Mouse (Mus musculus) Patski (cell line): Measurements from ENCODE around the gene Tmem159. TPM values are rescaled to one million over a fixed set of nuclear protein-coding genes. Genes with fewer than 3 reads are reported as not detected.
A peak's percentile ranks its signal among the peaks of the same experiment; 100 is the strongest.

Source experiments
- ATAC-seq: fragments of 100-300 bp; one replicate; pipeline ENCODE4 v1.8.0; 2021
- CTCF ChIA-PET: fragments of 350-600 bp; sonication (Branson Sonifier 250); formaldehyde crosslinking; loops from one replicate; lab custom pipeline; 2022; ENCODE audit warnings: inconsistent platforms; lab: Charles Lee
- POLR2A ChIA-PET: fragments of 350-600 bp; sonication (Branson Sonifier 250); formaldehyde crosslinking; loops from one replicate; lab custom pipeline; 2022; ENCODE audit warnings: antibody characterized with exemption, inconsistent platforms; lab: Charles Lee
- DNase-seq: peaks from one replicate; pipeline ENCODE4 v3.0.0-alpha.2; 2011; ENCODE audit warnings: low read depth, low spot score
- H3K27me3 ChIP-seq: fragments of 371-371 bp; one replicate; pipeline ENCODE4 v1.5.1; 2021
- CTCF ChIP-seq: fragments of 100-300 bp; IDR thresholded peaks from one replicate; pipeline ENCODE4 v1.5.1; 2021
- in situ Hi-C: fragments of 300-500 bp; cut with MboI; formaldehyde crosslinking; loops from 3 replicates; pipeline ENCODE4 v1.11.1; 2018; ENCODE audit warnings: low pct_unique_long_range_greater_than_20kb, mixed read lengths
- polyA plus RNA-seq: library from polyadenylated mRNA; unstranded; gene quantifications from one replicate; pipeline ENCODE4 v1.2.3, GENCODE M21; 2021

The Tmem159 gene
- 14.3 TPM for polyA plus RNA-seq

- ATAC-seq = peak; percentile 88
- ChIA-PET POLR2A (no interaction called here), CTCF (no interaction called here)
- H3K27me3 ChIP-seq = no peaks in the 10 kb centered on the region
- in situ Hi-C loops = no loop called here
- no peak for TF ChIP-seq CTCF
- no peak for DNase-seq
Measured at GRCm38 (mm10) chr7:120102164-120102972, at the start of gene Tmem159. Tmem159 (plus strand) TSS chr7:120102353.

- CTCF ChIA-PET = no interaction called here
- in situ Hi-C loops = no loop called here
- DNase-seq = no peak
Measured at GRCm38 (mm10) chr7:120054016-120054415, 48.1 kb upstream of the Tmem159 start.

GRCm38 (mm10) chr7:120055479-120055878 lies 46.7 kb upstream of the Tmem159 start:
- TF ChIP-seq CTCF = no peak
- ATAC-seq (no peak), DNase-seq (no peak)
- peaks cover 6% of the 10 kb centered on the region for H3K27me3 ChIP-seq
- in situ Hi-C loops = no loop called here
- ChIA-PET POLR2A (interaction anchor here (0.6 kb wide), 1 partner anchor 120 kb away, joined by 3 read pairs; no protein-coding TSS in a partner anchor), CTCF (no interaction called here)

More at GRCm38 (mm10) chr7:120054016-120054415, 48.1 kb upstream of the Tmem159 start:
- POLR2A ChIA-PET = no interaction called here
- peaks cover 6% of the 10 kb centered on the region for H3K27me3 ChIP-seq
- ATAC-seq = no peak
- TF ChIP-seq CTCF = no peak

- ATAC-seq (no peak), DNase-seq (no peak)
- ChIA-PET CTCF (no interaction called here), POLR2A (interaction anchor here (0.5 to 0.6 kb wide), 2 partner anchors 33 to 671 kb away, joined by 3 to 6 read pairs; no protein-coding TSS in a partner anchor)
- in situ Hi-C loops = no loop called here
- no peak for TF ChIP-seq CTCF
- no peaks in the 10 kb centered on the region for H3K27me3 ChIP-seq
Measured at GRCm38 (mm10) chr7:120064045-120064444, 38.1 kb upstream of the Tmem159 start.

GRCm38 (mm10) chr7:120068114-120068513 lies 34.0 kb upstream of the Tmem159 start:
- no peaks in the 10 kb centered on the region for H3K27me3 ChIP-seq
- CTCF ChIA-PET = no interaction called here
- in situ Hi-C loops = no loop called here
- POLR2A ChIA-PET = no interaction called here
- no peak for TF ChIP-seq CTCF
- no peak for ATAC-seq
- DNase-seq = no peak

GRCm38 (mm10) chr7:120069164-120069563 lies 33.0 kb upstream of the Tmem159 start:
- DNase-seq = no peak
- POLR2A ChIA-PET = interaction anchor here (0.6 kb wide), 1 partner anchor 152 kb away, joined by 3 read pairs; no protein-coding TSS in a partner anchor
- H3K27me3 ChIP-seq = no peaks in the 10 kb centered on the region
- no peak for TF ChIP-seq CTCF
- CTCF ChIA-PET = no interaction called here
- in situ Hi-C loops = no loop called here
- no peak for ATAC-seq

DNA sequence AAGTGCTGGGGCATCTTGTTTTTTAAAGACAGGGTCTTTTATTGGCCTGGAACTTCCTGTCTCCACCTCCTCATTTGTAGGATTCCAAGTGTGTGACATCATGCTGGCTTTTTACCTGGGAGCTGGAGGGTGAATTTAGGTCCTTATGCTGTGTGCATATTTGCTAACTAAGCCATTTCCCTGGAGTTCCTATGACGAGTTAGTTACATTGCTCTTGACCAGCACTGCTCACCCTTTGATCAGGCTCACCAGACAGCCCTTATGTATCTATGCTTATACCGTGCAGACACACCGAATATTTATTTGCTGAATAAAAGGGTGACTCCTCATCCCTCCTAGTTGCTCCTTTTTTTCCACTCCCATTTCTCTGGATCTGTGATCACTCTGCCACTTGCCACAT lies 22.0 kb upstream of the Tmem159 start:
- no peak for TF ChIP-seq CTCF
- ATAC-seq = no peak
- CTCF ChIA-PET = no interaction called here
- DNase-seq = no peak
- H3K27me3 ChIP-seq = peaks cover 12% of the 10 kb centered on the region
- POLR2A ChIA-PET = no interaction called here
- in situ Hi-C loops = no loop called here

DNA sequence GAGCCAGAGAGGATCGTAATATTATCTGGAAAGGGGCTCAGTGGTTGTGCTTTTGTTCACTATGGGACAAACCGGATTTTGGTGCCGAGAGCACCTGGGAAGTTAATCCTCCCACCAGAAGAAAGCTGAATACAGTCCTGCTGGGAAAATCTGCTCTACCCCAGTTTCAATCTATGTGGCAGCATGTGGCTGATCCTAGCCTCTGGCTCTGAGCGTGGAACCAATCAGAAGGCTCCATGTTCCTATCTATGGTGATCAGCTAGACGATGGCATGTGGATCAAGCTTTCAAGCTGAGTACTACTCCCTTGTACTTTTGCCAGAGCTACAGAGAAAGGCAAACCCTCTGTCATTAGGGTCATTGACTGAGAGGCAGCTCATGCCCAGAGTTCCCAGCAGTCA lies 9.1 kb upstream of the Tmem159 start:
- in situ Hi-C loops = no loop called here

DNA sequence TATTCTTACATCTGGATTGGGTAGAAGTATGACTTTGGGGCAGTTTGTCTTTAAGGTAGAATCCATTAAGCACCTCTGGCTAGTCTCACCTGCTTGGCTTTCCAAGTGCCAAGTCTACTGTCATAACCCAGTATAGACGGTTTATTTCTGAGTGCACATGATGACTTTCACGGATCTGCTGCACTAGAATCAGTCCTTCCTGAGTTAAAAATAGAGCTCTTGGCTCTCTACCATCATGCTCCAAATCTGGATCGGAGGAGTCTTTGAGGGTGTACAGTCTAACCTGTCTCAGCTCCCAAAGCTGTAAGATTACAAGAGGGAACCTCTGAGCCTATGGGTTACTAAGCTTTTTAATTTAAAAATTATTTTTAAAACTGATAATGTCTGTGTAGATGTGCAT lies 7.9 kb upstream of the Tmem159 start:
- no peak for TF ChIP-seq CTCF
- H3K27me3 ChIP-seq = no peaks in the 10 kb centered on the region
- in situ Hi-C loops = no loop called here
- ChIA-PET POLR2A (no interaction called here), CTCF (interaction anchor here (1.2 kb wide), 1 partner anchor 10 kb away, joined by 3 read pairs; no protein-coding TSS in a partner anchor)
- ATAC-seq (no peak), DNase-seq (no peak)

More for the DNA sequence above, 9.1 kb upstream of the Tmem159 start:
- TF ChIP-seq CTCF = no peak
- H3K27me3 ChIP-seq = no peaks in the 10 kb centered on the region
- POLR2A ChIA-PET = no interaction called here
- CTCF ChIA-PET = interaction anchor here (0.7 to 0.9 kb wide), 2 partner anchors 12 to 122 kb away, joined by 3 read pairs; no protein-coding TSS in a partner anchor
- no peak for ATAC-seq
- DNase-seq = no peak

GRCm38 (mm10) chr7:120095180-120095579 lies 7.0 kb upstream of the Tmem159 start, which contains the start of gene Dnah3:
Dnah3 (minus strand) TSS chr7:120095280.
- in situ Hi-C loops = loop anchor here (5.0 kb wide), 1 partner anchor 248 kb away; no protein-coding TSS in a partner anchor
- POLR2A ChIA-PET = no interaction called here
- TF ChIP-seq CTCF = no peak
- CTCF ChIA-PET = interaction anchor here (1.2 kb wide), 1 partner anchor 9 kb away, joined by 3 read pairs; no protein-coding TSS in a partner anchor
- ATAC-seq (no peak), DNase-seq (no peak)
- H3K27me3 ChIP-seq = no peaks in the 10 kb centered on the region

- in situ Hi-C loops = loop anchor here (5.0 kb wide), 1 partner anchor 251 kb away; no protein-coding TSS in a partner anchor
- CTCF ChIA-PET = interaction anchor here (0.7 to 2.1 kb wide), 10 partner anchors 9 to 254 kb away, joined by 3 to 13 read pairs (median 4); no protein-coding TSS in a partner anchor
- POLR2A ChIA-PET = interaction anchor here (0.7 kb wide), 1 partner anchor 330 kb away, joined by 3 read pairs; no protein-coding TSS in a partner anchor
- peak; percentile 71 for ATAC-seq
- H3K27me3 ChIP-seq = no peaks in the 10 kb centered on the region
- TF ChIP-seq CTCF = peak; percentile 56
- no peak for DNase-seq
Measured at GRCm38 (mm10) chr7:120097845-120098244, 4.3 kb upstream of the Tmem159 start.
